Mouse (Mus musculus) lung, postnatal 0 days (tissue): Measurements from ENCODE around the gene Polr2h.
A peak's percentile ranks its signal among the peaks of the same experiment; 100 is the strongest.

ENCODE experiments used
- CTCF ChIP-seq: IDR thresholded peaks from 2 replicates; pipeline ENCODE4 v1.5.1; 2016; ENCODE audit warnings: antibody characterized with exemption, mild to moderate bottlenecking
- EP300 ChIP-seq: IDR thresholded peaks from 2 replicates; pipeline ENCODE4 v1.6.1; 2016; ENCODE audit warnings: antibody characterized with exemption, mild to moderate bottlenecking, control low read depth

DNA sequence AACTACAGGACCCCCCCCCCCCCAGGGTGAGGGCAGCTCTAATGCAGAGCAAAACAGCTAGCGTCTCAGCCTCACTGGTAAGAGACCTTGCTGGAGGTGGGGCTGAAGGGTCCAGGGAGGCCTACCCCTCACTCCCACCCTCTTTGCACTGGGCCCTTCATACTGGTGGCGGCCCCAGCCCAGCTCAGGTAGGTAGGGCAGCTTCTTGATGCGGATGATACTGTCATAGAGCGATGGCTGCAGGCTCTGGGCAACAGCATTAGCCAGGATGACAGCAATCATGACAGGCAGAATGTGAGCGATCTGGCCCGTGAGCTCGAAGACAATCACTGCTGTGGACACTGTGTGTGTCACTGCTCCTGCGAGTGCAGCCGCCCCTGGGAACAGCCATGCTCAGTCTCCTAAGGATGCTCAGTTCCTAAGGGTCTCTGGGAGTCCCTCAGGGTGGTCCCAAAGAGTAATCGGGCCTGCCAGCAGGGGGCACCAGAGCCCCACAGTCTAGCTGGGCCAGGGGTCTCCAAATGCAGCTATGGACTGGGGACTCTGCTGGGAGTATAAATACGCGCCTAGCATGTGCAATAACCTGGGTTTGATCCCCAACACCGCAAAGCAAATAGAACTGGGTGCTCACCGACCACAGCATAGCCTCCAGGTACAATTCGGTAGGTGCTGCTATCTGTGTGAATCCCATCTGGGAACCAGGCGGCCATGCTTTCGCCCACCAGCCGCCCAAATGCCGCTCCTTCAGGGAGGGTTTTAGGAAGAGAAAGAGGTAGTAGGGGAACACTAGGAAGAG lies 8.3 kb upstream of the Polr2h start:
- TF ChIP-seq CTCF (peak; percentile 71), EP300 (no peak)
